Mouse (Mus musculus): Measurements from ENCODE around the gene Tmem91.

- TF ChIP-seq POLR2A (IDR thresholded peaks at IDR 0.05; ENCODE audit: borderline replicate concordance, insufficient read depth, low read length) (no peak), CTCF (IDR thresholded peaks at IDR 0.05; ENCODE audit: borderline replicate concordance, insufficient read depth, low read depth, low read length) (no peak)
These were observed 14.6 kb upstream of the Tmem91 start for GRCm38 (mm10) chr7:25689603-25690021.
